Mouse (Mus musculus): ENCODE data around the gene Fam107b. TPM values are rescaled to one million over a fixed set of nuclear protein-coding genes. Genes with fewer than 3 reads are reported as not detected.
A peak's percentile ranks its signal among the peaks of the same experiment; 100 is the strongest.

Gene Fam107b
- polyA plus RNA-seq, 1 experiment from 2014 or later, result 21.8 TPM

DNA sequence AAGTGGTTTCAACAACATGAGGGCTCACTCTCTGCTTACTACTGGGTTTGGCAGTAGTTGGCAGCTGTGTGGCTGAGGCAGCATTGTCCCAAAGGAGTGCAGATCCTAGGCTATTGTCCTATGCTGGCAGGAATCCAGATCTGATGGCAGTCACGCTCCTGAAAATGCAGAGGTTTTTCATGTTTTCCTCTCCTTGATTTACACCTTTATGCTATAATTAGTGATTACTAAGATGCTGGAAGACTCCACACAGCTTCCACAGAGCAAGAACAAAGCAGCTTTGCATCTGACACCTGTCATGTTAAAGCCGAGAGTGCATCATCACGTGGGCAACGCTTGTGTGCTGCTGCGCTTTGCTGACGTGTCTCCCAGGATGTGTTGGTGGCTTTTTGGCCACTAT is 172.2 kb downstream of the Fam107b start:
- no peak for ATAC-seq
- no peaks in the 10 kb centered on the region; the same call in 1 of the 2 replicates for H3K36me3 ChIP-seq (ENCODE audit: control insufficient read depth, insufficient read depth)
- no peak overlapping the region for H3K4me2 ChIP-seq (replicated peaks; ENCODE audit: low read depth)
- no peaks in the 10 kb centered on the region for H3K9me3 ChIP-seq (ENCODE audit: control insufficient read depth)
- no peak overlapping the region for H3K27ac ChIP-seq (ENCODE audit: low read depth, low read length)
- H3K4me3 ChIP-seq (ENCODE audit: low read depth, low read length), result no peak overlapping the region
- 81% methylated on average over 6 of the region's 6 CpGs for WGBS
- no peaks in the 10 kb centered on the region for H3K4me1 ChIP-seq (replicated peaks; ENCODE audit: control insufficient read depth, insufficient read depth, low read length)
- no peaks in the 10 kb centered on the region for H3K27me3 ChIP-seq (replicated peaks; ENCODE audit: control insufficient read depth, insufficient read depth, low read length)
- H3K9ac ChIP-seq (ENCODE audit: low read depth, low read length), result no peak overlapping the region
- TF ChIP-seq CTCF (IDR thresholded peaks at IDR 0.05; ENCODE audit: low read depth), result no peak

DNA sequence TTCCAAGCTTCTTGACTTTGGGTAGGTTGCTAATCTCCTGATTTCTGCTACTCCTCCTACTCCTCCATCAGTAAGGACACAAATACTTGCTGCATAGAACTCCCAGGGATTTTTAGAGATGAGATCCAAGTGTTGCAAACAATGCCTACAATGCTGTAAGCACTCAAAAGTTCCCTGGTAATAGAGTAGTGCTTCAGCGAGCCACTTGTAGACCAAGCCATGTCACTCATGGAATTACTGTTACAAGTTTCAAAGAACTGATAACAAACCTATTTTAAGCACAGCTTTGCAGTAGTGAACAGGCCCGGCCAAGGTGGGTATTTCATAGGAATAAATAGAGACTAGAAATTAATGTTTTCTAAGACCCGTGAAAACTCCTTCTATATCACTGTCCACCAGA is 174.8 kb downstream of the Fam107b start:
- no peak overlapping the region for H3K4me2 ChIP-seq (replicated peaks; ENCODE audit: low read depth)
- ATAC-seq, result no peak
- TF ChIP-seq CTCF (IDR thresholded peaks at IDR 0.05; ENCODE audit: low read depth), result no peak
- no peaks in the 10 kb centered on the region; the same call in 1 of the 2 replicates for H3K36me3 ChIP-seq (ENCODE audit: control insufficient read depth, insufficient read depth)
- WGBS, result 73% methylated on average over 3 of the region's 3 CpGs
- no peaks in the 10 kb centered on the region for H3K9me3 ChIP-seq (ENCODE audit: control insufficient read depth)
- no peaks in the 10 kb centered on the region; the same call in 1 of the 2 replicates for H3K4me1 ChIP-seq (replicated peaks; ENCODE audit: control insufficient read depth, insufficient read depth, low read length)
- H3K9ac ChIP-seq (ENCODE audit: low read depth, low read length), result no peak overlapping the region
- H3K27me3 ChIP-seq (replicated peaks; ENCODE audit: control insufficient read depth, insufficient read depth, low read length), result no peaks in the 10 kb centered on the region
- H3K27ac ChIP-seq (ENCODE audit: low read depth, low read length), result no peak overlapping the region
- H3K4me3 ChIP-seq (ENCODE audit: low read depth, low read length), result no peak overlapping the region

DNA sequence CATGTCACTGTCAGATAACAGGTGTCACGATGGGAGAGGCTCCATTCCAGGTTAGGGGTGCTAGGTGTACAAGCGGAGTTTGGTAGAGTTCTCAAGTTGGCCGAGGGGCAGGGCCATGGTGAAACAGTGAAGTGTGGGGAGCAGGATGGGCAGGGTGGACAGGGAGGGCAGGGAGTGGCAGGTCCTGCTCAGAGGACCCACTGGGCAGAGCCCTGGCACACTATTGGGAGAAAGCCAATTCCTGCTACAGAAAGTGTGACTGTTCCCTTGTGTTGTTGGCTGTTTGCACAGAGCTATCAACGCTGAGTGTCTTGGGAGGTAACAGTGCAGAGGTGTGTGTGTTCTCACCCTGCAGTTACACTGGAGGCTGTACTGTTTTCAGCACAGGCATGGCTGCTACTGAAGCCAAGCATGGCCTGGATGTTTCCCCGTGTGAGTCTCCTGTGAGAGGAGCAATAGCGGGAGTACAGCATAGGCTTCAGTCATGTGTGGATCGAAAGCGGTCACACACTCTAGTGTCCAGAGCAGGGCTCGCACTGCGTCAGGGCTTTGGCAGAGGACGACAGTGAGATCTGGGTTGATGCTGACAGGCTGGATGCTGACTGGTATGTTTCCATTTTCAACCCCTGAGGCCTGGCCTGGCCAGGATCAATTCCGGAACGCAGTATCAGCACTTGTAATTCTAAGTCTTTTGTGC is 175.8 kb downstream of the Fam107b start:
- Histone ChIP-seq H3K27ac (ENCODE audit: low read depth, low read length) (no peak overlapping the region), H3K4me3 (ENCODE audit: low read depth, low read length) (no peak overlapping the region), H3K27me3 (replicated peaks; ENCODE audit: control insufficient read depth, insufficient read depth, low read length) (no peaks in the 10 kb centered on the region), H3K36me3 (ENCODE audit: control insufficient read depth, insufficient read depth) (no peaks in the 10 kb centered on the region; the same call in 1 of the 2 replicates), H3K9me3 (ENCODE audit: control insufficient read depth) (no peaks in the 10 kb centered on the region), H3K4me2 (replicated peaks; ENCODE audit: low read depth) (no peak overlapping the region), H3K9ac (ENCODE audit: low read depth, low read length) (no peak overlapping the region), H3K4me1 (replicated peaks; ENCODE audit: control insufficient read depth, insufficient read depth, low read length) (no peaks in the 10 kb centered on the region; the same call in 1 of the 2 replicates)
- WGBS, result 81% methylated on average over 13 of the region's 13 CpGs
- no peak for ATAC-seq
- TF ChIP-seq CTCF (IDR thresholded peaks at IDR 0.05; ENCODE audit: low read depth), result no peak

DNA sequence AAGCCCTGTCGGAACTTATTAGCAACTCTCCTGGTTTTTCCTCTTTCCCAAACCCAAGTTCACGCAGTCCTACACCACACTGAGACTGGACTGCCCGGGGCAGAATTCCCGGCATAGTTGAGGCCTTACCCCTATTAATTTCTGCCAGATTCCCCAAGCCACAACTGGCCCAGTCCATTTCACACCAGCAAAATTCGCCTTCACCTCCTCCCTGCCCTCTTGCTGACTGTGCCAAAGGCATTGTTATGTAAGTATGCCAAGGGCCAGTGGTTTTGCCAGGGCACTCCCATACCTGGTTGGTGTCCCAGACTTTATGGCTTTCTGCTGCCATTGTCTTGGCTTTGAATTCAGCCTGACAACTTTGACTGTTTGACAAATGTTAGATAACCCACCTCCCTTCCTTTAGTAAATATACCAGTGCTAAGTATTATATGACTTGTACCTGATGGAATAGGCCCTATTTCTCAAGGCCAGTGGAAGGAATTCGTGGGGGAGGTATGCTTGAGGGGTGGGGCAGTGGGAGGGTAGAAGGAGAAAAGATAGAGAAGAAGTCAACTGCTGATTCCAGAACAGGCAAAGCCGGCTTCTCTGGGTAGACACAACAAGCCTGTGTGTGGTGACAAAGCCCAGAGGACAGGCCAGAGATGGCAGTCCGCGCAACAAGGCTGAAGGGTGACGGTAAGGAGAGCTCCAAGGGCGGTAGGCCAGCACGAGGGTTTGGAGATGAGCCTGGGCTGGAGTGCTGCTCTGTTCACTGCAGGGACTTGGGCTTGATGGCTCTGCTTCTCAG is 178.6 kb downstream of the Fam107b start:
- TF ChIP-seq CTCF (IDR thresholded peaks at IDR 0.05; ENCODE audit: low read depth), result no peak
- no peak overlapping the region for H3K9ac ChIP-seq (ENCODE audit: low read depth, low read length)
- no peaks in the 10 kb centered on the region; the same call in 1 of the 2 replicates for H3K36me3 ChIP-seq (ENCODE audit: control insufficient read depth, insufficient read depth)
- H3K27me3 ChIP-seq (replicated peaks; ENCODE audit: control insufficient read depth, insufficient read depth, low read length), result no peaks in the 10 kb centered on the region
- H3K9me3 ChIP-seq (ENCODE audit: control insufficient read depth), result no peaks in the 10 kb centered on the region
- 38% methylated on average over 12 of the region's 12 CpGs for WGBS
- H3K4me1 ChIP-seq (replicated peaks; ENCODE audit: control insufficient read depth, insufficient read depth, low read length), result no peaks in the 10 kb centered on the region; the same call in 1 of the 2 replicates
- H3K27ac ChIP-seq (ENCODE audit: low read depth, low read length), result no peak overlapping the region
- H3K4me3 ChIP-seq (ENCODE audit: low read depth, low read length), result no peak overlapping the region
- H3K4me2 ChIP-seq (replicated peaks; ENCODE audit: low read depth), result peak overlapping the region; percentile 37
- ATAC-seq, result peak; percentile 68

DNA sequence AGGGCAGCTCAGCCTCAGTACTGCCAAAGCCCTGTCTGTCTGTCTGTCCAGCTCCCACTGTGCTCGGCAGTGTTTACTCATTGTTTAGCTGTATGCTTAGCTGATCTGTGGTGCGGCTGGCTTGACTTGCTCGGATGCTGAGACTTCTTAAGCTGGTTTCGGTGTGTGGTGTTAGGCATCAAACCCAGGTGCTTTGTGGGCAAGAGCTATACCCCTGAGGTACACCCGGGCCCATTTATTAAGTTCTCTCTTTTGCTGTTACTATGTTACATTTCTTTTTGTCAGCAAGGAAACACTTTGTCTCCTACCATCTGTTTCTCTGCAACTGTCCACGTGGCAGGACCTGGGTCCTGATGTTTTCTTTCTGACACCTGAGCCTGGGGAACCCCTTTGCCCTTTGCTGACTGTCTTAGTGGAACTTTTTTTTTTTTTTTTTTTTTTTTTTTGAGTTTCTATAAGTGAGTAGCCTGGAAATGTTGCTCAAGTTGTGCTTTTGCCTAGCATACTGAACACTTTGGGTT is 179.3 kb downstream of the Fam107b start:
- H3K4me1 ChIP-seq (replicated peaks; ENCODE audit: control insufficient read depth, insufficient read depth, low read length), result no peaks in the 10 kb centered on the region; the same call in 1 of the 2 replicates
- no peaks in the 10 kb centered on the region for H3K27me3 ChIP-seq (replicated peaks; ENCODE audit: control insufficient read depth, insufficient read depth, low read length)
- 37% methylated on average over 6 of the region's 6 CpGs for WGBS
- H3K27ac ChIP-seq (ENCODE audit: low read depth, low read length), result no peak overlapping the region
- peak overlapping the region; percentile 37 for H3K4me2 ChIP-seq (replicated peaks; ENCODE audit: low read depth)
- no peak; the same call in 1 of the 2 replicates for ATAC-seq
- no peak for TF ChIP-seq CTCF (IDR thresholded peaks at IDR 0.05; ENCODE audit: low read depth)
- no peaks in the 10 kb centered on the region for H3K36me3 ChIP-seq (ENCODE audit: control insufficient read depth, insufficient read depth)
- H3K4me3 ChIP-seq (ENCODE audit: low read depth, low read length), result no peak overlapping the region
- H3K9me3 ChIP-seq (ENCODE audit: control insufficient read depth), result no peaks in the 10 kb centered on the region
- no peak overlapping the region for H3K9ac ChIP-seq (ENCODE audit: low read depth, low read length)

DNA sequence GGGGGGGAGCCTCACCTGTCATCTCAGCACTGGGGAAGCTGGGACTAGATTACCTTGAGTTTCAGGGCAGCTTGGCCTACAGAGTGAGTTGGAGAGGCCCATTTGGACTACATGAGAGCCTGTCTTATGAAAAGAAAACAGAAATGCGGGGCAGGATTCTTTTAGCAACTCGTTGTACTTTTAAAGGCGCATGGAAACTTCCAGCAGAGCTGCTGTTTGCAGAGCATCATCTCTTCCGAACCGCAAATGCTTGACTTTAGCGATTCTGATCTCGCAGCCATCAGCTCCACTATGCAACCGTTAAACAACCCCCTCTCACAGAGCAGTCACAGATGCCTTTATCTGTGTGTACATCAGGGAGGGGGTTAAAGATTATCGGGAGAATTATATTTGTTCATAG is 179.8 kb downstream of the Fam107b start:
- no peak overlapping the region for H3K4me3 ChIP-seq (ENCODE audit: low read depth, low read length)
- H3K9me3 ChIP-seq (ENCODE audit: control insufficient read depth), result no peaks in the 10 kb centered on the region
- WGBS, result 42% methylated on average over 9 of the region's 9 CpGs
- no peaks in the 10 kb centered on the region for H3K36me3 ChIP-seq (ENCODE audit: control insufficient read depth, insufficient read depth)
- H3K4me1 ChIP-seq (replicated peaks; ENCODE audit: control insufficient read depth, insufficient read depth, low read length), result no peaks in the 10 kb centered on the region; the same call in 1 of the 2 replicates
- no peak overlapping the region for H3K9ac ChIP-seq (ENCODE audit: low read depth, low read length)
- no peaks in the 10 kb centered on the region for H3K27me3 ChIP-seq (replicated peaks; ENCODE audit: control insufficient read depth, insufficient read depth, low read length)
- H3K27ac ChIP-seq (ENCODE audit: low read depth, low read length), result no peak overlapping the region
- ATAC-seq, result no peak
- peak overlapping the region; percentile 37 for H3K4me2 ChIP-seq (replicated peaks; ENCODE audit: low read depth)
- no peak for TF ChIP-seq CTCF (IDR thresholded peaks at IDR 0.05; ENCODE audit: low read depth)
